Mouse (Mus musculus) stomach, postnatal 0 days (tissue): ENCODE results near the gene Tgfbr3. TPM values are rescaled to one million over a fixed set of nuclear protein-coding genes. Genes with fewer than 3 reads are reported as not detected.

Experiments
- ATAC-seq: fragments of 200-750 bp; cut with Nextera tagmentation; 2 replicates; pipeline ENCODE4 v1.8.0; 2017; ENCODE audit not compliant: low FRiP score, low TSS enrichment
- DNase-seq: peaks from one replicate; pipeline ENCODE4 v3.0.0-alpha.2; 2016; ENCODE audit warnings: low spot score
- H3K27ac ChIP-seq: fragments of 300-500 bp; sonication (generic); replicated peaks from 2 replicates; pipeline ENCODE4 v1.5.1; 2014; ENCODE audit warnings: mild to moderate bottlenecking, control low read depth
- H3K27me3 ChIP-seq: fragments of 300-500 bp; sonication (generic); 2 replicates; pipeline ENCODE4 v1.6.1; 2014; ENCODE audit warnings: low read length; ENCODE audit not compliant: control insufficient read depth, insufficient read depth
- H3K36me3 ChIP-seq: fragments of 300-500 bp; sonication (generic); 2 replicates; pipeline ENCODE4 v1.6.1; 2014; ENCODE audit warnings: low read length, mixed read lengths; ENCODE audit not compliant: control insufficient read depth, insufficient read depth
- H3K4me1 ChIP-seq: fragments of 300-500 bp; sonication (generic); replicated peaks from 2 replicates; pipeline ENCODE4 v1.6.1; 2014; ENCODE audit warnings: antibody characterized with exemption; ENCODE audit not compliant: control insufficient read depth, insufficient read depth
- H3K4me2 ChIP-seq: fragments of 300-500 bp; sonication (generic); replicated peaks from 2 replicates; pipeline ENCODE4 v1.6.1; 2014; ENCODE audit warnings: low read depth, mild to moderate bottlenecking, control low read depth, moderate library complexity
- H3K4me3 ChIP-seq: fragments of 300-500 bp; sonication (generic); 2 replicates; pipeline ENCODE4 v1.5.1; 2014; ENCODE audit warnings: low read depth, low read length, control low read depth
- H3K9ac ChIP-seq: fragments of 300-500 bp; sonication (generic); 2 replicates; pipeline ENCODE4 v1.6.1; 2014; ENCODE audit warnings: mild to moderate bottlenecking, low read length, control low read depth, mixed read lengths
- H3K9me3 ChIP-seq: fragments of 300-500 bp; sonication (generic); 2 replicates; pipeline ENCODE4 v1.6.1; 2016; ENCODE audit warnings: low read length; ENCODE audit not compliant: control insufficient read depth
- CTCF ChIP-seq: IDR thresholded peaks from 2 replicates; pipeline ENCODE4 v1.5.1; 2016; ENCODE audit warnings: antibody characterized with exemption, low read depth, mild to moderate bottlenecking, moderate library complexity
- EP300 ChIP-seq: optimal IDR thresholded peaks from 2 replicates; pipeline ENCODE3; 2016; ENCODE audit warnings: antibody characterized with exemption
- WGBS: fragments of 180-500 bp; shearing (Covaris S2); extraction: QIAGEN DNeasy Blood & Tissue Kit; methylation state at CpG from one replicate; pipeline ENCODE4 v1.1.7; 2014; 5-methylcytosine and 5-hydroxymethylcytosine counted together
- polyA plus RNA-seq: library from polyadenylated mRNA; unstranded; fragments of >200 nt; fragmentation: Nextera tagmentation; extraction: Ambion mirVana; gene quantifications from 2 replicates; pipeline ENCODE4 v1.2.1, GENCODE M21; 2015

Gene Tgfbr3
- polyA plus RNA-seq, 1 experiment from 2014 or later = 10.6 TPM

- WGBS = 63% methylated on average over 7 of the region's 7 CpGs
- no peak for TF ChIP-seq CTCF
- no peak for TF ChIP-seq EP300
- no peaks in the 10 kb centered on the region for H3K27me3 ChIP-seq
- no peak for ATAC-seq
- H3K4me2 ChIP-seq = no peak overlapping the region
- H3K9ac ChIP-seq = no peak overlapping the region
- no peaks in the 10 kb centered on the region for H3K9me3 ChIP-seq
- H3K4me1 ChIP-seq = no peaks in the 10 kb centered on the region
- H3K4me3 ChIP-seq = no peak overlapping the region
- no peak overlapping the region for H3K27ac ChIP-seq
- no peaks in the 10 kb centered on the region for H3K36me3 ChIP-seq
- DNase-seq = no peak
Observed at GRCm38 (mm10) chr5:107067531-107067930, 221.9 kb downstream of the Tgfbr3 start.

GRCm38 (mm10) chr5:107064922-107065321, 224.5 kb downstream of the Tgfbr3 start:
- 77% methylated on average over 5 of the region's 5 CpGs for WGBS
- Histone ChIP-seq H3K9me3 (no peaks in the 10 kb centered on the region), H3K27me3 (no peaks in the 10 kb centered on the region), H3K4me1 (no peaks in the 10 kb centered on the region), H3K4me2 (no peak overlapping the region), H3K27ac (no peak overlapping the region), H3K4me3 (no peak overlapping the region), H3K9ac (no peak overlapping the region), H3K36me3 (no peaks in the 10 kb centered on the region)
- DNase-seq (no peak), ATAC-seq (no peak)
- TF ChIP-seq EP300 = no peak
- TF ChIP-seq CTCF = no peak

- Histone ChIP-seq H3K9ac (no peak overlapping the region), H3K4me2 (no peak overlapping the region), H3K36me3 (no peaks in the 10 kb centered on the region), H3K4me3 (no peak overlapping the region), H3K4me1 (no peaks in the 10 kb centered on the region), H3K27ac (no peak overlapping the region), H3K9me3 (no peaks in the 10 kb centered on the region), H3K27me3 (no peaks in the 10 kb centered on the region)
- no peak for TF ChIP-seq CTCF
- no peak for TF ChIP-seq EP300
- DNase-seq (no peak), ATAC-seq (no peak)
- WGBS = 55% methylated on average over 12 of the region's 12 CpGs
Observed at GRCm38 (mm10) chr5:107062229-107062852, 227.1 kb downstream of the Tgfbr3 start.

GRCm38 (mm10) chr5:107059514-107059913, 229.9 kb downstream of the Tgfbr3 start:
- TF ChIP-seq EP300 = no peak
- TF ChIP-seq CTCF = no peak
- Histone ChIP-seq H3K9me3 (no peaks in the 10 kb centered on the region), H3K27me3 (no peaks in the 10 kb centered on the region), H3K27ac (no peak overlapping the region), H3K4me3 (no peak overlapping the region), H3K4me2 (no peak overlapping the region), H3K9ac (no peak overlapping the region), H3K4me1 (no peaks in the 10 kb centered on the region), H3K36me3 (no peaks in the 10 kb centered on the region)
- DNase-seq = no peak
- peak; percentile 69 for ATAC-seq
- WGBS = 78% methylated on average over 5 of the region's 5 CpGs

- no peaks in the 10 kb centered on the region for H3K27me3 ChIP-seq
- H3K27ac ChIP-seq = no peak overlapping the region
- no peak for DNase-seq
- ATAC-seq = no peak
- no peak overlapping the region for H3K4me2 ChIP-seq
- 62% methylated on average over 4 of the region's 4 CpGs for WGBS
- no peaks in the 10 kb centered on the region for H3K4me1 ChIP-seq
- H3K36me3 ChIP-seq = no peaks in the 10 kb centered on the region
- no peak overlapping the region for H3K4me3 ChIP-seq
- TF ChIP-seq EP300 (no peak), CTCF (no peak)
- H3K9me3 ChIP-seq = no peaks in the 10 kb centered on the region
- H3K9ac ChIP-seq = no peak overlapping the region
Observed at GRCm38 (mm10) chr5:107058642-107059041, 230.8 kb downstream of the Tgfbr3 start.

Other genes starting within 250 kb of the Tgfbr3 start
- gene Brdt, start 41.5 kb upstream of the Tgfbr3 start, polyA plus RNA-seq = 1.1 and 1.3 TPM in 2 replicates
- gene Ephx4, start 113.1 kb upstream of the Tgfbr3 start, polyA plus RNA-seq = 4.7 and 6.1 TPM in 2 replicates
- gene Lpcat2b, start 141.9 kb upstream of the Tgfbr3 start, polyA plus RNA-seq = not detected in 2 replicates
- gene Btbd8, start 148.4 kb upstream of the Tgfbr3 start, polyA plus RNA-seq = 2.2 and 2.3 TPM in 2 replicates
- 0.11 and 0.13 TPM in 2 replicates for gene Gm42669, start 218.0 kb upstream of the Tgfbr3 start, polyA plus RNA-seq
- gene 1700028K03Rik, start 245.1 kb upstream of the Tgfbr3 start, polyA plus RNA-seq = 0.04 and 0.05 TPM in 2 replicates